Mouse (Mus musculus) spleen, postnatal 10 days (tissue): ENCODE measurements around the gene Prrx1.

Experiments used
- DNase-seq, 2 experiments: peaks; one replicate each; pipeline ENCODE4 v3.0.0; 2021 to 2022; ENCODE audit warnings: low spot score in 2 of 2

Gene Prrx1

DNA sequence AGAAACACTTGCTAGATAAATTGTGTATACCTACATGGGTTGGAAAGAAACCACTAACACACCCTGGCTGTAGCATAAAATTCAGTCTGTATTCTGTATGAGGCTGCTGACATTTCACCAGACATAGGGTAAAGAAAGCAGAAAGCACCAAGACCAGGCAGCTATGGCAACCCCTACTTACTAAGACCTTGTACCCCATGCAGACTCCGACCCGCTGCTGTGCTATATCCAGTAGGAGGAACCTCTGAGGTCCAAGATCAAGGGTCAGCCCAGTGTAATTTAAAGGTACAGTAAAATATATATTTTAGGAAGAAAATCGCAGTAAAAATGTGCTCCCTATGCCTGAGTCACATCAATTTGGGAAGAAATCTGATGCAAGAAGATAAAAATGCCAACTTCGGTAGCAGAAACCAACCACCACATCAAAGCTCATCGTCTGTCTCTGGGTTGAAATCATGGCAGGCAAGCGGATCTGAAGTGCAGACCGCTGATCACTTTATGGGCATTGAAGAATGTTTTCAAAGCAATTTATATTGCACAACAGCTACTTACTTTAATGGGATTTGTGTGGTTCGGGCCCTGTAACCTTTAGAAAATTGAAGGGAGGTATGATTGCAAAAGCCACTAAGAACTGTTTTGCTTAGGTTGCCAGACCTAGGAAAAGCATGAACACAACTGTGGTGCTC, 46.5 kb downstream of the Prrx1 start:
- DNase-seq = no peak

DNA sequence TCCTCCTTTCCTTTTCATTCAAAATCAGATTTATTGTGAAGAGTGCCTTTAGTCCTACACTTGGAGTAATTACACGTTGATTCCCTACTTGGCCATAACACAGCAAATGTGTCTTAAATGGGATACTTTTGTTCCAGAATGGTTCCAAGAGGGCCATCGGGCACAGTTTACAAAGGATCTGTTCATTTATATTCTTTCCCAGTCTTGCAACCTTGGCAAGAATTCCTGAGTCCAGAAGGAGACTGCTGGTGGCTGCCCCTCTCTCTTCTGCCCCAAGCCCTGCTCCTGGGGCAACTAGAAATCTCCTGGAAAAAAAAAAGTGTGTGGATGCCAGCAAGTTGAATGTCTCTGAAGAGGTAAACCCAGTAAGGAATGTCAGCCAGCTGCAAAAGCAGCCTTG, 56.2 kb downstream of the Prrx1 start:
- no peak for DNase-seq

DNA sequence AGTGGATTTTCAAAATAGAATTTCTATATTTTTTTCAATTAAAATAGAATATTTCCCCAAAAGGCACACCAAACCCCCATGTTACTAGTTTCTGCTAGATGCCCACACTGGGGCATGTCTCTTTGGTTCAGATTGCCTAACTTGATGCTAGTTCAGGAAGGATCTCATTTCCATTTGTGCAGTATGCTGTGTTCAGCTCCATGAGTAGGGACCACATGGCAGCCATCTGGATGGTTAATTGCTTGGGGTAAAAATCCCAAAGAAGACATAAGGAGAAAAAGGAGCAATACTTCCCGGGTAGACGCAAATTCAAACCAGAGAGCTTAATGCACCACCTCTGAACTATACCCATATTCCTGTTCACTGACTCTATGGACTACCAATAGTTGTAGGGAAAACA, 57.6 kb downstream of the Prrx1 start:
- no peak for DNase-seq

DNA sequence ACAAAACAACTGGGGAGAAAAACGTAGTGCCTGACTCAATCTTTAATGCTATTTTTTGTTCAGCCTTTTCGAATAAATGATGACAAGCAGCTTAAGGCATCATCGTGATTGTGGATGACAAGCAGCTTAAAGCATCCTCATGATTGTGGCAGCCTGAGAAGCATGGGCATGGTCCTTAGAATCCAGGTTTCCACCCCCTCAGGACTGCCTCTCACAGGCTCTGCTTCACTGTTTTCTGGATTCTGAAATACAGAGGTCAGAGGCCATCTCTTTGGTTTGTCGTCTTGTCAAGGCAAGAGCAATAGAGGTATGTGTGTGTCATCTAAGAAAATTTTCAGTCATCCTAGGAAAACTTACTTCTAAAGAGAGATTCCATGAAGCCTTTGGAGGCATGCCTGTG, 60.7 kb downstream of the Prrx1 start:
- DNase-seq = no peak

DNA sequence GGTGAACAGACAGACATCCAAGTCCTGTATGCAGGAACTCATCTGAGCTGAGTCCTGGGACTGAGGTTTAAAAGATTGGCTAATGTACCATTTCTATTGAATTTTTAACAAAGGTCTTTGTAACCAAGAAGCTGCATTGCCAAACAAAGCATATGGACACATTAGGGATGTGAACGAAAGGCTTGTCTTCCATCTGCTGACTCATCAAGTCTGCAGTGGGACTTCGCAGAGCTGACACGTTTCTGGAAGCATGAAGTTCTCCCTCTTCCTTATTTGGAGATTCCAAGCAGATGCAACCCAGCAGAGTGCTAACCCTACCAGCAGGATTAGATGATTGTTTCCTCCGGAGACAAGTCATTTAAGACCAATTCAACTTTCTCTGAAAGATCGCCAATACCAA, 61.2 kb downstream of the Prrx1 start:
- no peak for DNase-seq

DNA sequence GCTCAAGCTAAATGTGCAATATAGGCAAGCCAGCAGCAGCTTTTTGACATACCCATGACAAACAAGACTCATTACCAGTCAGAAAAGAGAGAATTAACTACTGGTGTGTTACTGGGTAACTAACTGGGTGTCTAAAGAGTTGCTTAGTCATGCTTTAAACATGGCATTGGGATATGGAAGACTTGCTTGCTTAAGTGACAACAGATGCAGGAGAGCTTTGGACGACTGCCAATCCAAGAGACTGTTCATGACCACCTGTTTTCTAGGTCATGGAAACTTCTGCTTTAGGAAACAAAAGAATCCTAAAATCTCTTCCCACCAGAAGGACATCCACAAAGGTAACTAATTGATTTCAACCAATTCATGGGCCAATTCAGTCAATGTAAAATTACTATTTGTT, 61.7 kb downstream of the Prrx1 start:
- DNase-seq = no peak

DNA sequence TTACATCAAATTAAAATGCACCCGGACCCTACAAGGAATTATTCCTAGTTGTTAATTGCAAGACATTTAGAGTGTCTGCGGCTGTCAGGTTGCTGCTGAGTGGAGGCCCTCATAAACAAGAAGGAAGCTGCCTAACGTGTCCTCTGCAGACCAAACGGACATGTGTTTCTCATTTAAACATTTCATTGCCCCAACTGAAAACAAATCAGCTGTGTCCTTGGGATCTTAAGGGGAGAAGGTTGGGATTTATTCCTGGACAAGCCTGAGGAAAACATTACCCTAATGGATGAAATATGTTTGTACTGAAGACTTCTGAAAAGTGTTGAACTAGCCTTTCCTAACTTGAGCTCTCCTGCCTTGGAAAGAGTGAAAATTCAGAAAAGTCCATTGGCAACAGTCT, 74.6 kb downstream of the Prrx1 start:
- DNase-seq = no peak

DNA sequence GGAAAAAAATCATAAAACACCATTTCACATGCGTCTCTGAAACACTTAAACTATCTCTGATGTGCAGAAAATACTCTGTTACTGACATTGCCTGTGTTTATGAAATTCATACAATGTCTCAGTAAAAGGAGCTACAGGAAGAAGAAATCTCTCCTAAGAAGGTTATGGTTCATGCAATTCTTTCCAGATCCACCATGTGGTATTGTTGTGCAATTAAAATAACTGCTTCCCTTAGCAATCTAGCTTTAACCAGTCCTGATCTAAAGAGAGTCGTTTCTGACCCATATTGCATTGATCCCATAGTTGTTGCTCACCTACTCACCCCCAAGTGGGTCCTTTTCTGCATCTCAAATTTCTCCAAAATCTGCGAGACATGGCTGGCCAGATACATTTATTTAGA, 82.3 kb downstream of the Prrx1 start:
- DNase-seq = no peak

DNA sequence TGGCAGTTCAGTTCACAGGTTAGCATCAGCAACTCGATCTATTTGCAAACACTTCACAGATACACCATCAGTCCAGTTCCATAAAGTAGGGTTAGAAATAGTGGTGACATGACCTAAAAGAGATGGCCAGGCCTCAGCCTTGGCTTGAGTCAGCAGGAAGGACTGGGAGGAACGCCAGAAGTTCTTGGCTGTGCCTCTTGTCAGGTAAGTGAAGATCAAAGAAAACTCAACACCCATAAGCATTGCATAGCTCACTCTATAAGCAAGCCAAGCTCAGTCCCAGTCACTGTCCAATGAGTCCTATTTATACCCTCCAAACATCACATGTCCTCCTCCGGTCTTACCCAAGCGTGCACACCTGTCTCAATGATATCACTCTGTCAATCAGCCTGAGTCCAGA, 87.2 kb downstream of the Prrx1 start:
- DNase-seq = no peak

DNA sequence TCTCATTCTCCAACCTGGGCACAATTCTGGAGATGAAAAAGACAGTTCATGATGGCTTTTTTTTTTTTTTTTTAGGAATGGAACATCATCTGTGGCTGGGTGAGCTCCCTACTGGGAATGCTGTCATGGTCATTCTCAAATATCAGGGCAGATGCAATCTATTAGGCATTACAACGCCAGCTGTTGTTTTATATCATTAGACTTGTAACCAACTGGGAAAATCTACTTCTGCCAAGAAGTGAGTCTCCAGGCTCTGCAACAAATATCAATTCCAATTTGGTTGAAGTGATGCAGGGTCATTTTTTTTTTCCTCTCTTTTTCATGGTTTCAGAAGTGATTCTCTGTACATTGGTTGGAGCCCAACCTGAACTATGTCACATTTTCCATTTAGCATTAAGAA, 91.7 kb downstream of the Prrx1 start:
- DNase-seq = no peak

DNA sequence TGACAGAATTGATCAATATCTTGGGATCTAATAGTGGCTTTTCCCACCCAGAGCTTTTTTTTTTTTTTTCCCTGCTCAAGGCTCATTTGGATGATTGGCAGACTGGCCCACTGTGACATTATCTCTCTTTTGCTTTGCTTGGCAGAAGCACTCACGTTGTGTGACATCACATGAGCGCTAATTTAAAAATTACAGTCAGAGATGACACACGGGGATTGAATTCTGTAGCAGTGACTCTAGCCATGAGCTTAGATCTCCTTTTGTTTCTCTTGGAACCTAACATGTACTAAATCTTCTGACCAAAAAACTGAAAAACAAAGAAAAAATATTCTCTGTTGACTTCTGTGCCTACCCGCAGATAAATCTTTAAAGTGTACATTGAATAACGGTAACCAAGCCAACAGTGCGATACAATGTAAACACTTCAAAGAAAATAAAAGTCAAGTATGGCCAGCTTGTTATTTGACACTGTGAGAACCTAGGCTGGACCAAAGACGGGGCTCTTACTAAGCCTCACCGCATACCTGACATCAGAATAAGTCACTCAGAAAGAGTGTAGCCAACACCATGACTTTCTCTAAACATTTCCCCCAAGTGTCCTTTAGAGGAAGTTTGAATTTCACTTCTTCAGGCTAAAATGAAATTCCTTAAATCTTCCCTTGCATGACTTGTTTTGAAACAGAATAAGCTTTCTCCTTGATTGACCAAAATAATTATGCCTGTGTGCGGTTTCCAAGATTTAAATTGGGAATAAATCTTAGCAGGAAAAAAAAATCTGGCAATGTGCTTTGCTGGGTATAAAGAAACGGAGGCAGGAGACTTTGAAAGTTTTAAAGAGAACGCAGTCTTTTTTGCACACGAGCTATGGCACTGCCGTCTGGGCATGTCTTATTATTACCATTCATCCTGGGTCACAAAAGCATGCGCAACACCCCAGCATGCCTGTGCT, 104.3 kb downstream of the Prrx1 start:
- DNase-seq = no peak

DNA sequence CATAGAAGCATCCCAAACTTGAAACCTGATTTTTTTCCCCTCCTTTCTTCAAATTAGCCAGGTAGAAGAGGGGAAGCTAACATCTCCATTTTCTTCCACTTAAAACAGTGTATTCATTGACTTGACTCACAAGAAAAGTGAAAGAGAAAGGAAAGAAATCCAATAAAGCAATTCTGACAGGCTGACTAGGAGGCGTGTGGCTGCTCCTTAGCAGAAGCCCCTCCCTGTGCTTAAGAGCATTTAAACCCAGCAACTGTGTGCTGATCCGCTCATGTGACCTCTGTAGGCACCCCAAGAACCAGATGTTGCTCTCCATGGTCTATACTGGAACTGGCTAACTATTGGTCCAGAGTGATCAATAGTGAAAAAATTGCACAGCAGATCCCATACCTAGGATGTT, 114.7 kb downstream of the Prrx1 start:
- DNase-seq = no peak

DNA sequence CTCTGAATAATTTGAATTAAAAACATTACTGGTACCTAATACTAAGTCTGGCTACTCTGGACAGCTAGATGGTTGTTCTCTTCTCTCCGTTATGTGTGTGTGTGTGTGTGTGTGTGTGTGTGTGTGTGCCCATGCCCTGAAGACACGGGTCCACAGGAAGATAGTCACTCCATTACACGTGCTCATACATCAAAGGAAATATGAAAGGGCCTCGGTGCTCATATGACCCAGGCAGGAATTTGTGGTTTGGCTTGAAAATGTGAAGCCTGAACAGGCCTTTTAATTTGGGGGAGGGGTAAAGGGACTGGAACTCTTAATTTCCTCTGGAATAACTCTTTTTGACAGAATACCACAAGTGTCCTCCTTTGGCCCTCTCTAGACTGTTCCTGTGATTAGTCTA, 115.5 kb downstream of the Prrx1 start:
- no peak for DNase-seq
